Mouse (Mus musculus): ENCODE data around the gene Myh7b. TPM values are rescaled to one million over a fixed set of nuclear protein-coding genes. Genes with fewer than 3 reads are reported as not detected.

Gene Myh7b
- polyA plus RNA-seq, 1 experiment from 2014 or later = 1.0 TPM

DNA sequence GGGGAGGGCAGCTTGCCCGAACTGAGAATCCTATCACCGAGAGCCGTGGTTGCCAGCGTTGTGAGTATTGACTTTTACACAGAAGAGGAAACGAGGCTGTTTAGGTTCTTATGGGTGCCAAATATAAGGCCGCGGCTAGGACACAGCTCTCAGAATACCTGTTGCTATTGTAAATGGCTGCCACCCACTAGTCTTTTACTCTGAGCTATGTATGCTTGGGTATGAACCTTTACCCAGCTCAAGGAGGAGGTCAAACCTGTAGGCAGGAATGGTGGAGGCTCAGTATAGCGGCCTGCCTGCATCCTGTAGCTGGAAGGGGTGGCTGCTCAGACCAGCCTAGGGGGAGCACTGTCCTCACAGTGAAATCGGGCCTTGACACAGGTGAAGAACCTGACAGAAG lies 17.1 kb downstream of the Myh7b start:
- Histone ChIP-seq H3K9me3 (replicated peaks) (no peaks in the 10 kb centered on the region), H3K36me3 (peaks cover 18% of the 10 kb centered on the region), H3K27ac (replicated peaks) (no peak overlapping the region), H3K9ac (replicated peaks) (no peak overlapping the region), H3K4me1 (peaks cover 26% of the 10 kb centered on the region), H3K4me2 (no peak overlapping the region), H3K27me3 (replicated peaks) (peaks cover 56% of the 10 kb centered on the region), H3K4me3 (replicated peaks) (no peak overlapping the region)
- ATAC-seq (ENCODE audit: low FRiP score) = no peak
- WGBS = 84% methylated on average over 9 of the region's 9 CpGs

GRCm38 (mm10) chr2:155628519-155628918 lies 17.5 kb downstream of the Myh7b start:
- 74% methylated on average over 13 of the region's 13 CpGs for WGBS
- ATAC-seq (ENCODE audit: low FRiP score) = no peak
- no peak overlapping the region for H3K9ac ChIP-seq (replicated peaks)
- H3K9me3 ChIP-seq (replicated peaks) = no peaks in the 10 kb centered on the region
- H3K36me3 ChIP-seq = peaks cover 22% of the 10 kb centered on the region
- peaks cover 60% of the 10 kb centered on the region for H3K27me3 ChIP-seq (replicated peaks)
- H3K4me2 ChIP-seq = peak overlapping the region; percentile 74
- H3K27ac ChIP-seq (replicated peaks) = no peak overlapping the region
- H3K4me3 ChIP-seq (replicated peaks) = no peak overlapping the region
- H3K4me1 ChIP-seq = peaks cover 26% of the 10 kb centered on the region

DNA sequence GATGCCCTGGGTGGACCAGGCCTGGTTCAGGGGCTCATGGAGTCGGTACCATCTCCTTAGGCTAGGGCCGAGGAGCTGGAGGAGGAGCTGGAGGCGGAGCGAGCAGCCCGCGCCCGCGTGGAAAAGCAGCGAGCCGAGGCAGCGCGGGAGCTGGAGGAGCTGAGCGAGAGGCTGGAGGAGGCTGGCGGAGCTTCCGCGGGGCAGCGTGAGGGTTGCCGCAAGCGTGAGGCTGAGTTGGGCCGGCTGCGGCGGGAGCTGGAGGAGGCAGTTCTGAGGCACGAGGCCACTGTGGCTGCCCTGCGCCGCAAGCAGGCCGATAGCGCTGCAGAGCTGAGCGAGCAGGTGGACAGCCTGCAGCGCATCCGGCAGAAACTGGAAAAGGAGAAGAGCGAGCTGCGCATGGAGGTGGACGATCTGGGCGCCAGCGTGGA lies 18.2 kb downstream of the Myh7b start:
- Histone ChIP-seq H3K27ac (replicated peaks) (peak overlapping the region; percentile 29; the same call in 1 of the 2 replicates), H3K9ac (replicated peaks) (peak overlapping the region; percentile 48), H3K9me3 (replicated peaks) (no peaks in the 10 kb centered on the region), H3K27me3 (replicated peaks) (peaks cover 68% of the 10 kb centered on the region), H3K4me1 (peaks cover 26% of the 10 kb centered on the region), H3K4me3 (replicated peaks) (peak overlapping the region; percentile 40), H3K4me2 (peak overlapping the region; percentile 74), H3K36me3 (peaks cover 29% of the 10 kb centered on the region)
- peak; percentile 54 for ATAC-seq (ENCODE audit: low FRiP score)
- under 1% methylated on average over 35 of the region's 35 CpGs for WGBS

- peaks cover 76% of the 10 kb centered on the region for H3K27me3 ChIP-seq (replicated peaks)
- WGBS = 34% methylated on average over 20 of the region's 20 CpGs
- H3K4me2 ChIP-seq = no peak overlapping the region
- peaks cover 26% of the 10 kb centered on the region for H3K4me1 ChIP-seq
- H3K9ac ChIP-seq (replicated peaks) = no peak overlapping the region
- no peaks in the 10 kb centered on the region for H3K9me3 ChIP-seq (replicated peaks)
- no peak for ATAC-seq (ENCODE audit: low FRiP score)
- no peak overlapping the region for H3K27ac ChIP-seq (replicated peaks)
- no peak overlapping the region for H3K4me3 ChIP-seq (replicated peaks)
- peaks cover 38% of the 10 kb centered on the region for H3K36me3 ChIP-seq
Observed at GRCm38 (mm10) chr2:155630153-155630552, 19.1 kb downstream of the Myh7b start.

- no peak overlapping the region for H3K4me2 ChIP-seq
- H3K27ac ChIP-seq (replicated peaks) = no peak overlapping the region
- ATAC-seq (ENCODE audit: low FRiP score) = no peak
- peaks cover 45% of the 10 kb centered on the region for H3K36me3 ChIP-seq
- no peak overlapping the region for H3K9ac ChIP-seq (replicated peaks)
- WGBS = 27% methylated on average over 43 of the region's 43 CpGs
- no peaks in the 10 kb centered on the region for H3K9me3 ChIP-seq (replicated peaks)
- H3K4me3 ChIP-seq (replicated peaks) = no peak overlapping the region
- peaks cover 26% of the 10 kb centered on the region for H3K4me1 ChIP-seq
- H3K27me3 ChIP-seq (replicated peaks) = peaks cover 77% of the 10 kb centered on the region
Observed at GRCm38 (mm10) chr2:155630590-155631416, 19.8 kb downstream of the Myh7b start.

GRCm38 (mm10) chr2:155632138-155632936 lies 21.3 kb downstream of the Myh7b start:
- no peak for ATAC-seq (ENCODE audit: low FRiP score)
- Histone ChIP-seq H3K4me2 (no peak overlapping the region), H3K4me1 (peaks cover 23% of the 10 kb centered on the region), H3K9ac (replicated peaks) (no peak overlapping the region), H3K36me3 (peaks cover 60% of the 10 kb centered on the region), H3K4me3 (replicated peaks) (no peak overlapping the region), H3K27ac (replicated peaks) (no peak overlapping the region), H3K27me3 (replicated peaks) (peaks cover 75% of the 10 kb centered on the region), H3K9me3 (replicated peaks) (no peaks in the 10 kb centered on the region)
- WGBS = 77% methylated on average over 30 of the region's 30 CpGs

- Histone ChIP-seq H3K27me3 (replicated peaks) (peaks cover 67% of the 10 kb centered on the region), H3K36me3 (peaks cover 68% of the 10 kb centered on the region)
Observed at GRCm38 (mm10) chr2:155633121-155633520, 22.1 kb downstream of the Myh7b start.

DNA sequence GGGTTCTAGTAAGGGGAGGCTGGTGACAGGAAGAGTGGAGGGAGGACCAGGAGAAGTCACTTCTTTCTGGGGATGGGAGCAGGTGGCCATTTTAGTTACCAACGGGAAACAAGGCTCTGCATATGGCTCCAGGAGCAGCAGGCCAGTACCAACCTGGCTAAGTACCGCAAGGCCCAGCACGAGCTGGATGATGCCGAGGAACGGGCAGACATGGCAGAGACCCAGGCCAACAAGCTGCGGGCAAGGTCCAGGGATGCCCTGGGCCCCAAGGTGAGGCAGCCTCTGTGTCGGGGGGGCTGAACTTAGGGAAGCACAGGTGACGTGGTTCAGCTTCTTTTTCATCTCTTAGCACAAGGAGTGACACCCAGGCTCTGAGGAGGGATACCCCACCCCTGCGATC lies 22.7 kb downstream of the Myh7b start:
- Histone ChIP-seq H3K4me2 (no peak overlapping the region), H3K4me3 (replicated peaks) (no peak overlapping the region), H3K9me3 (replicated peaks) (no peaks in the 10 kb centered on the region), H3K4me1 (peaks cover 23% of the 10 kb centered on the region), H3K27me3 (replicated peaks) (peaks cover 61% of the 10 kb centered on the region), H3K9ac (replicated peaks) (no peak overlapping the region), H3K36me3 (peaks cover 73% of the 10 kb centered on the region), H3K27ac (replicated peaks) (no peak overlapping the region)
- 89% methylated on average over 9 of the region's 9 CpGs for WGBS
- no peak for ATAC-seq (ENCODE audit: low FRiP score)

More at GRCm38 (mm10) chr2:155633121-155633520, 22.1 kb downstream of the Myh7b start:
- Histone ChIP-seq H3K9ac (replicated peaks) (no peak overlapping the region), H3K4me1 (peaks cover 23% of the 10 kb centered on the region), H3K4me2 (no peak overlapping the region), H3K27ac (replicated peaks) (no peak overlapping the region), H3K9me3 (replicated peaks) (no peaks in the 10 kb centered on the region), H3K4me3 (replicated peaks) (no peak overlapping the region)
- ATAC-seq (ENCODE audit: low FRiP score) = no peak
- 70% methylated on average over 19 of the region's 19 CpGs for WGBS

DNA sequence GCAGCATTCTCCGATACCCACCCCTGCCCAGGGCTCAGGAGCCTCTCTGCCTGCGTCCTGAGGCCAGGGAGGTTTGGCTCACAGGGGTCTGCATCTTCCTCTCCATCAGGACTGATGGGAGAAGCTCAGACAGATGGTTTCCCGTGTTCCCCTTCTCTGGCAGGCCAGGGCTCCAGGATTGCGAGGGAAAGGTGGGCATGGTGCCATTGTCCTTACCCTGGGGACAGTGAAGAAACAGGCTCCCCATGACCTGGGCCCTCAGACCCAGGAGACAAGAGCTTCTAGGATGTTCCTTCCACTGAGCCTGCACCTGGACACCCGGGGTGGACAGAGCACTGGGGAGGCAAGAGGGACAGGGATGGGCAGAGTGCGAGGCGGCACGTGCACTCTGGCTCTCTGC lies 23.6 kb downstream of the Myh7b start:
- H3K27me3 ChIP-seq (replicated peaks) = peaks cover 56% of the 10 kb centered on the region
- H3K36me3 ChIP-seq = peaks cover 80% of the 10 kb centered on the region
- ATAC-seq (ENCODE audit: low FRiP score) = no peak
- no peaks in the 10 kb centered on the region for H3K9me3 ChIP-seq (replicated peaks)
- no peak overlapping the region for H3K9ac ChIP-seq (replicated peaks)
- H3K27ac ChIP-seq (replicated peaks) = no peak overlapping the region
- H3K4me3 ChIP-seq (replicated peaks) = no peak overlapping the region
- WGBS = 94% methylated on average over 8 of the region's 8 CpGs
- peaks cover 14% of the 10 kb centered on the region for H3K4me1 ChIP-seq
- no peak overlapping the region for H3K4me2 ChIP-seq

GRCm38 (mm10) chr2:155635961-155636360 lies 24.9 kb downstream of the Myh7b start:
- WGBS = 95% methylated on average over 8 of the region's 8 CpGs
- peaks cover 5% of the 10 kb centered on the region; the same call in 1 of the 2 replicates for H3K4me1 ChIP-seq
- no peak overlapping the region for H3K4me3 ChIP-seq (replicated peaks)
- H3K4me2 ChIP-seq = no peak overlapping the region
- no peak for ATAC-seq (ENCODE audit: low FRiP score)
- peaks cover 94% of the 10 kb centered on the region for H3K36me3 ChIP-seq
- no peaks in the 10 kb centered on the region for H3K9me3 ChIP-seq (replicated peaks)
- H3K27me3 ChIP-seq (replicated peaks) = peaks cover 42% of the 10 kb centered on the region
- H3K27ac ChIP-seq (replicated peaks) = no peak overlapping the region
- H3K9ac ChIP-seq (replicated peaks) = no peak overlapping the region

- no peak for ATAC-seq (ENCODE audit: low FRiP score)
- H3K9me3 ChIP-seq (replicated peaks) = no peaks in the 10 kb centered on the region
- H3K27ac ChIP-seq (replicated peaks) = no peak overlapping the region
- no peak overlapping the region for H3K9ac ChIP-seq (replicated peaks)
- H3K36me3 ChIP-seq = peaks cover 97% of the 10 kb centered on the region
- H3K4me2 ChIP-seq = no peak overlapping the region
- peaks cover 33% of the 10 kb centered on the region for H3K27me3 ChIP-seq (replicated peaks)
- H3K4me3 ChIP-seq (replicated peaks) = no peak overlapping the region
- no peaks in the 10 kb centered on the region for H3K4me1 ChIP-seq
Observed at GRCm38 (mm10) chr2:155636881-155637280, 25.9 kb downstream of the Myh7b start.

DNA sequence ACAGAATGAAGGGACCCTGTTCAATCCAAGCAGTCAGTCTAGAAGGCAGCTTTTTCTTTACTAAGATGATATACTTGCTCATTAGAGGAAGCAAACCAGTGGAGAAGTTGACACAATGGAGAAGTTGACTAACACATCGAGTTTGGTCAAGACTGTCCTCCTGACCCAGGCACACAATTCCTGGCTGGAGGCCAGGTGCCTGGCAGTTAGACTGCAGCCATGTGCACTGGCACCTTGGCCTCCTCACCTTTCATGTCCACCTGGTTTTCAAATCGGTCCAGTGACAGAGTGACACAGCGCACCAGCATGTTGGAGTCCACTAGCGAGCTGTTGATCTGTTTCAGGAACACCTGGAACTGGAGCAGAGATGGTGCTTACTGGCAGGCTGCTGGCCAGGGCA lies 26.4 kb downstream of the Myh7b start:
- Histone ChIP-seq H3K27ac (replicated peaks) (no peak overlapping the region), H3K36me3 (peaks cover 97% of the 10 kb centered on the region), H3K27me3 (replicated peaks) (peaks cover 28% of the 10 kb centered on the region), H3K9me3 (replicated peaks) (no peaks in the 10 kb centered on the region), H3K4me3 (replicated peaks) (no peak overlapping the region), H3K9ac (replicated peaks) (no peak overlapping the region), H3K4me2 (no peak overlapping the region), H3K4me1 (no peaks in the 10 kb centered on the region)
- 89% methylated on average over 4 of the region's 4 CpGs for WGBS
- no peak for ATAC-seq (ENCODE audit: low FRiP score)

Data from neural tube, embryonic 15.5 days (tissue).